Mouse (Mus musculus) liver, postnatal 0 days (tissue): ENCODE measurements around the gene Fam45a. TPM values are rescaled to one million over a fixed set of nuclear protein-coding genes. Genes with fewer than 3 reads are reported as not detected.
"Not testable (repeated sequence)": the region's sequence is repeated elsewhere in the genome, so short reads cannot be mapped to it uniquely, and the experiment has no call there.

ENCODE experiments used
- ATAC-seq: fragments of 200-750 bp; cut with Nextera tagmentation; 2 replicates; pipeline ENCODE4 v1.8.0; 2017; ENCODE audit warnings: mild to moderate bottlenecking, moderate library complexity
- DNase-seq: peaks from one replicate; pipeline ENCODE4 v3.0.0-alpha.2; 2016
- H3K27ac ChIP-seq: fragments of 300-500 bp; sonication (generic); 2 replicates; pipeline ENCODE4 v1.5.1; 2014; ENCODE audit warnings: antibody characterized with exemption, moderate library complexity, mild to moderate bottlenecking, low read depth
- H3K27me3 ChIP-seq: fragments of 300-500 bp; sonication (generic); 2 replicates; pipeline ENCODE4 v1.6.1; 2014; ENCODE audit warnings: low read length, control low read depth, mixed read lengths; ENCODE audit not compliant: insufficient read depth
- H3K36me3 ChIP-seq: fragments of 300-500 bp; sonication (generic); replicated peaks from 2 replicates; pipeline ENCODE4 v1.6.1; 2014; ENCODE audit warnings: mild to moderate bottlenecking, control low read depth, low read length, moderate library complexity, mixed read lengths; ENCODE audit not compliant: insufficient read depth
- H3K4me1 ChIP-seq: fragments of 300-500 bp; sonication (generic); 2 replicates; pipeline ENCODE4 v1.6.1; 2014; ENCODE audit warnings: antibody characterized with exemption, mild to moderate bottlenecking, control low read depth; ENCODE audit not compliant: insufficient read depth
- H3K4me2 ChIP-seq: fragments of 300-500 bp; sonication (generic); 2 replicates; pipeline ENCODE4 v1.6.1; 2014; ENCODE audit warnings: low read depth, mild to moderate bottlenecking, low read length, moderate library complexity, mixed read lengths
- H3K4me3 ChIP-seq: fragments of 300-500 bp; sonication (generic); 2 replicates; pipeline ENCODE4 v1.5.1; 2014; ENCODE audit warnings: low read depth, low read length
- H3K9ac ChIP-seq: fragments of 300-500 bp; sonication (generic); replicated peaks from 2 replicates; pipeline ENCODE4 v1.6.1; 2014; ENCODE audit warnings: mild to moderate bottlenecking, moderate library complexity
- H3K9me3 ChIP-seq: fragments of 300-500 bp; sonication (generic); 2 replicates; pipeline ENCODE4 v1.6.1; 2016; ENCODE audit warnings: mild to moderate bottlenecking, control low read depth, low read length, mixed read lengths
- CTCF ChIP-seq: sonication (generic); IDR thresholded peaks from 2 replicates; pipeline ENCODE4 v1.5.1; 2016; ENCODE audit warnings: antibody characterized with exemption, low read depth
- EP300 ChIP-seq: IDR thresholded peaks from 2 replicates; pipeline ENCODE4 v1.6.1; 2016; ENCODE audit warnings: antibody characterized with exemption, low read depth, mild to moderate bottlenecking
- WGBS: fragments of 180-500 bp; shearing (Covaris S2); extraction: QIAGEN DNeasy Blood & Tissue Kit; methylation state at CpG from one replicate; pipeline ENCODE4 v1.1.7; 2014; ENCODE audit not compliant: insufficient replicate concordance; 5-methylcytosine and 5-hydroxymethylcytosine counted together
- polyA plus RNA-seq: library from polyadenylated mRNA; unstranded; fragments of >200 nt; fragmentation: Nextera tagmentation; extraction: Ambion mirVana; gene quantifications from 2 replicates; pipeline ENCODE4 v1.2.1, GENCODE M21; 2015

The Fam45a gene
- polyA plus RNA-seq, 1 experiment from 2014 or later = 18.9 TPM

DNA sequence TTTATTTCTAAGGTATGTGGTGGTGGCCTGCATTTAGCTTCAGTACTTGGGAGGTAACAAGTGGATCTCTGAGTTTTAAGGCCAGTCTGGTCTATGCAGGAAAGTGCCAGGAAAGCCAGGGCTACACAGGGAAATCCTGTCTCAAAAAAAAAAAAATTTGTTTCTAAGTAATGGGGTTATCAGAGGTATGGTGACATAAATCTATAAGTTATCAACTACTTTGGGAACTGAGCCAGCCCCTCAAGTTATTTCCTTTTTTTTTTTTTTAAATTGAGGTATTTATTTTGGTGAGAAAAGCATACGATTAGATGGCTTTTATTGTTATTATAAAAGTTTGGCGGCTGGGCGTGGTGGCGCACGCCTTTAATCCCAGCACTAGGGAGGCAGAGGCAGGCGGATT, 1.7 kb downstream of the Fam45a start:
- no peak overlapping the region for H3K4me3 ChIP-seq
- no peaks in the 10 kb centered on the region for H3K9me3 ChIP-seq
- no peak overlapping the region for H3K4me2 ChIP-seq
- 98% methylated on average over 6 of the region's 6 CpGs for WGBS
- H3K27ac ChIP-seq = no peak overlapping the region
- no peak for ATAC-seq
- H3K4me1 ChIP-seq = peaks cover 12% of the 10 kb centered on the region
- no peak overlapping the region for H3K9ac ChIP-seq
- DNase-seq = no peak
- H3K27me3 ChIP-seq = no peaks in the 10 kb centered on the region
- H3K36me3 ChIP-seq = peaks cover 16% of the 10 kb centered on the region
- TF ChIP-seq CTCF (no peak), EP300 (no peak)

DNA sequence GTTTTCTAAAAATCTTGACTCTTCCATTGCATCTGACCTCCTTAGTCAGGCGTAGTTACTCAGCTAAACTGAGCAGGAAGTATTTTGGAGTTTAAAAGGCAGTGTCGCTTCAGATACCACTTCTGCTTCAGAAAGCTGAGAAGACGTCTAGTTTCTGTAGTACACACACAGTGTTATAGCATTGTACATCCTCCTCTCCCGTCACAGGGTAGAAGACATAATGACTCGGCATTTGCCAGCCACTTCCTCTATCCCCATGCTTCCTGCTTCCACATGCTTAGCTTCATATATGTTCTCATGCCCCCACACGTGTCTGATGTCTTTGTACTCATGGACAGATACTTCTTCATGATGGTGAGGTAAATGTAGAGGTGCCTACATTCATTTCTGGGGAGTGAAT, 7.3 kb downstream of the Fam45a start:
- WGBS = 49% methylated on average over 6 of the region's 6 CpGs
- peak; percentile 18 for DNase-seq

DNA sequence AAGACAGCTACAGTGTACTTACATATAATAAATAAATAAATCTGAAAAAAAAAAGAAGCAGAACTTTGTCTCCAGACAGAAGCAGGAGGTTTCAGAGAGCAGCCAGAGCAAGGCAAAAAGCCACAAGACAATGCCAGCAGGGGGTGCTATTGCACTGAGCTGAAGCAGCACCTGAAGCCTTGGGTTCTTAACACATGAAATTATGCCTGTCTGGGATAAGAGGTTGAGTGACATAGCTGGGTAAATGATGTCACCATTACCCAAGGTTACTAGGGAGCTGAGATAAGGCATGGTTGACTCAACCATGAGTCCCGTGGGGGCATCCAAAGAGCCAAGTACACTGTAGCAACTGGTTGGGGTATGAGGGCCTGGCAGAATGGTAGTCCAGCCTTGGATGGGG, 26.4 kb downstream of the Fam45a start:
- WGBS = 28% methylated on average over 1 of the region's 1 CpGs
- H3K4me3 ChIP-seq = no peak overlapping the region
- H3K27ac ChIP-seq = no peak overlapping the region
- DNase-seq = peak; percentile 87
- no peaks in the 10 kb centered on the region for H3K9me3 ChIP-seq
- no peak overlapping the region for H3K4me2 ChIP-seq
- H3K9ac ChIP-seq = no peak overlapping the region
- ATAC-seq = peak; percentile 90
- H3K4me1 ChIP-seq = no peaks in the 10 kb centered on the region
- H3K27me3 ChIP-seq = no peaks in the 10 kb centered on the region
- TF ChIP-seq EP300 (no peak), CTCF (peak; percentile 94)
- H3K36me3 ChIP-seq = peaks cover 40% of the 10 kb centered on the region

More for the DNA sequence above, 7.3 kb downstream of the Fam45a start:
- Histone ChIP-seq H3K27ac (peak overlapping the region; percentile 23; the same call in 1 of the 2 replicates), H3K9me3 (no peaks in the 10 kb centered on the region), H3K27me3 (no peaks in the 10 kb centered on the region), H3K36me3 (peaks cover 52% of the 10 kb centered on the region), H3K4me2 (no peak overlapping the region), H3K4me1 (no peaks in the 10 kb centered on the region), H3K4me3 (no peak overlapping the region), H3K9ac (no peak overlapping the region)
- ATAC-seq = peak; percentile 69
- TF ChIP-seq CTCF = no peak

DNA sequence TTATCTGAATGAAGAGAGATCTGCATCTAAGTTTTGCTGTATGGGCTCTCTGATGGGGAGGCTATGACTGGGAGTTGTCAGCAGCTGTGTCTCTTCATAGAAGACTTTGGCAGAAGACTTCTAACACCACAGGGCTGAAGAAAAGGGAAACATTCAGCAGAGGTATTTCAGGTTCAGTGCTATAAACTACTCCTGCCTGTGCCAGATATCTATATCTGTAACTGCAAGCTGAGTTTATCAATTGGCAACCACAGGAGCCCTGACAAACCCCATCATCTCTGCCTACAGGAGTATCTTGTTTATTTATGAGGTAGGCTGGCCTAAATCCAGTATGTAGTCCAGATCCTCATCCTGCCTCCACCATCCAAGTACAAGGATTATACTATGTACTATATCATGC, 31.9 kb downstream of the Fam45a start:
- no peak for TF ChIP-seq CTCF
- peak; percentile 82 for TF ChIP-seq EP300
- no peak overlapping the region for H3K9ac ChIP-seq
- DNase-seq = no peak
- no peaks in the 10 kb centered on the region for H3K4me1 ChIP-seq
- H3K27ac ChIP-seq = no peak overlapping the region
- no peak overlapping the region for H3K4me3 ChIP-seq
- H3K36me3 ChIP-seq = 0 out of 2 replicates have a peak, but pooled peaks cover 3% of the 10 kb centered on the region
- H3K9me3 ChIP-seq = no peaks in the 10 kb centered on the region
- peak; percentile 67 for ATAC-seq
- H3K4me2 ChIP-seq = no peak overlapping the region
- H3K27me3 ChIP-seq = no peaks in the 10 kb centered on the region

DNA sequence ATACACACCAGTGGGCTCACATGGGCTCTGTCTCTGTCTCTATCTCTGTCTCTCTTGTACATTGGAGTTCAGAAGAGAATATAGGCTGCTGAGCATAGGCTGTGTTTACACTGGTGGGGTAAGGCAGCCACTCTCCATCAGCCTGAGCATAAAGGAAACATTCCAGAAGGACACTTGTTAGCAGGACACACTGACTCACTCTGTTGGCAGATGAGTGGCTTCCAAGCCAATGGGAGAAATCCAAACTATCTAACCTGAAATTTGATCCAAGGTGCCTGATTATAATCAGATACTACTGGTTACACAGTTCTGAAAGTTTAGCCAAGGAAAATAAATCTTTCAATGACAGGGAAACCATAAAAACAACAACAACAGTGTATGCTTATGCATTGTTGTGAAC, 34.3 kb downstream of the Fam45a start:
- H3K27me3 ChIP-seq = no peaks in the 10 kb centered on the region
- DNase-seq = no peak
- no peak for ATAC-seq
- no peak overlapping the region for H3K4me2 ChIP-seq
- no peak overlapping the region for H3K27ac ChIP-seq
- H3K36me3 ChIP-seq = no peaks in the 10 kb centered on the region
- no peaks in the 10 kb centered on the region for H3K4me1 ChIP-seq
- H3K9me3 ChIP-seq = no peaks in the 10 kb centered on the region
- no peak overlapping the region for H3K9ac ChIP-seq
- no peak for TF ChIP-seq CTCF
- TF ChIP-seq EP300 = no peak
- no peak overlapping the region for H3K4me3 ChIP-seq

DNA sequence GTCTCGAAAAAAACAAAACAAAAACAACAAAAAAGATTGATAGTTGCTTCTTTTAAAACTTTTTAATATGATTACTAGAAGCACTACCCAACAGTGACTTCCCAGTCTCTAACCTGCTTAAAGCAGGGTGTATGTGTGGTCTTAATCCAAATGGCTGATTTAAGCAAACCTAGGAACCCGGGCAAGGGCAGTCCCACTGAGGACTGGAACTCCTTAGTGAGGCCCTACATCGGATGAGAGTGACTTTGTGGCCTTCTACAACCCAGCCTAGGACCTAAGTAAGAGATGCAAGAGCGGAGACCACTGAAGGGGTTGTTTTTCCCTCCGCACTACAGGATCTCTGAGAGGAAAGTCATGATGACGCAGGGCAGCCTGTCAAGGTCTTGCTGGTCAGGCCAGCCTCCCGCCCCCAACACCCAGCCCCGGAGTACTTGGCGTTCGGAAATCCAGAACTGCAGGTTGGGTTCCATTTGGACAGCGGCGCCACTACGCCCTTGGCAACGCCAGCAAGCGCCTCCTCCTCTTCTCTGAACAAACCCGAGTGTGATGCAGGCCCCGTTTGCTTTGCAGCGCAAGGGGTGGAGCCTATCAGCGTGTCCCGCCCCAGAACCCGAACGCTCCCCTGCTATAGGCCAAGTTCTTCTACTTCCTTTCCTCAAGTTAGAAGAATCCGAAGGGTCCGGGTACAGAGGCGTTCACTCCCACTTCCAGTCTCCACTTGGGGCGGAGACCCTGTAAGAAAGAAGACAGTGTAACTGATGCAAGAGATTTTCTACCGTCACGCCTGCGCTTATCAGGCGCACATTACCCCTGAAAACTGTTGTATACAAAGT, 49.7 kb downstream of the Fam45a start, which contains the start of gene Sfxn4:
TSS of gene Sfxn4 (minus strand) at position 612 of the 833 bp plus-strand sequence.
- TF ChIP-seq EP300 (no peak), CTCF (no peak)
- Histone ChIP-seq H3K27me3 (no peaks in the 10 kb centered on the region), H3K4me1 (peaks cover 6% of the 10 kb centered on the region), H3K4me3 (peak within 1 kb of the TSS; percentile 48), H3K36me3 (peaks cover 23% of the 10 kb centered on the region), H3K9ac (peak within 1 kb of the TSS; percentile 52), H3K9me3 (no peaks in the 10 kb centered on the region), H3K4me2 (peak within 1 kb of the TSS; percentile 76), H3K27ac (peak within 1 kb of the TSS; percentile 57; the same call in 1 of the 2 replicates)
- 4% methylated on average over 30 of the region's 30 CpGs for WGBS
- peak; percentile 99 for ATAC-seq
- DNase-seq = peak; percentile 90

DNA sequence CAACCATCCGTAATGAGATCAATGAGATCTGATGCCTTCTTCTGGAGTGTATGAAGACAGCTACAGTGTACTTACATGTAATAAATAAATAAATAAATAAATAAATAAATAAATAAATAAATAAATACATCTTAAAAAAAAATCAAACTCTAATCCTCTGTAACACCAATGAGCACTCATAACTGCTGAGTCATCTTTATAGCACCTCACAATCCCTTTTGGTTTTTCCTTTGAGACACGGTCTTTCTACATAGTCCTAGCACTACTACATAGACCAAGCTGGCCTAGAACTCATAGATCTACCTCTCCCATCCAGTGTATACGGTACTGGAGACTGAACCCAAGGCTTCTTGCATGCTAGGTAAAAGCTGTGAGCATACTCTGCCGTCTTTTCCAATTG, 54.8 kb downstream of the Fam45a start:
- DNase-seq, H3K9me3 ChIP-seq, H3K4me3 ChIP-seq, H3K27ac ChIP-seq, H3K4me2 ChIP-seq, H3K9ac ChIP-seq, H3K27me3 ChIP-seq, ATAC-seq: not testable (repeated sequence)
- Histone ChIP-seq H3K36me3 (peaks cover 55% of the 10 kb centered on the region), H3K4me1 (peaks cover 11% of the 10 kb centered on the region)
- 90% methylated on average over 4 of the region's 4 CpGs for WGBS
